Mouse (Mus musculus): ENCODE data around the gene Acnat2.
"Not testable (repeated sequence)": the region's sequence is repeated elsewhere in the genome, so short reads cannot be mapped to it uniquely, and the experiment has no call there.

Acnat2 gene

DNA sequence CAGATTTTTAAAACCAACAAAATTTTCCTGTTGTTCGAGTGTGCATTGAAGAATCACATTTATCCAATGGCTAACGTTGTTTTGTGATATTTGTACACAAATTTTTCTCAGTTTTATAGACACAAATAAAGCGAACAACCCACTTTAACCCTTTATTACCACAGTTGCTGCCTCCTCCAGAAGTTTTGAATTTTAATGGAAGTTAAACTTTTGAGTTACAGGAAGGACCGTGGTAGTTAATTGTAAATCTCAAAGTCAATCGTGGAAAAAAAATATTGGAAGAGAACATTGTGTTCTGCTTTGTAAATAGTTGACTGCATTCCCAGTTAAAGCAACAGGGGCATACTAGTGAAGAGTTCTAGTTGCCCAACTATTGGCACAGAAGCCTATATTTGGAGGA lies at the start of gene Acnat2:
Acnat2 (minus strand) TSS at position 195 of the 400 bp plus-strand sequence.
- DNase-seq (ENCODE audit: low read depth), result not testable (repeated sequence)

DNA sequence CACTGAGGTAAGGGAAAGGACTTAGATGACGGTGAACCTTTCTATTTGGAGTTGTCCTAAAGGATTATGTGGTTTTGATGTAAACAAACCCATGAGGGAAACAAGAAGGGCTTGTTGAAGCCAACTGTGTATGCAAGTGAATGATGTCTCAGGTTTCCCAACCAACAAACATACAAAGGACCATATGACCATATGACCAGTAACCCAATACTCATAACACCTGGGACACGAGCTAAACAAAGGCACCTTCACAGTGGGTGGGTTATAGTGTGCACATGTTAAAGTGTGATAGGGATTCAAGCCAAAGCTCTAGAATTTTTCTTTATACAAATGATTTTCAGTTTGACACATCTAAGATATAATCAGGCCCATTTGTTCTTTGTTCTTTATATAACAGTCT lies 48.2 kb upstream of the Acnat2 start:
- no peak for DNase-seq (ENCODE audit: low read depth)

DNA sequence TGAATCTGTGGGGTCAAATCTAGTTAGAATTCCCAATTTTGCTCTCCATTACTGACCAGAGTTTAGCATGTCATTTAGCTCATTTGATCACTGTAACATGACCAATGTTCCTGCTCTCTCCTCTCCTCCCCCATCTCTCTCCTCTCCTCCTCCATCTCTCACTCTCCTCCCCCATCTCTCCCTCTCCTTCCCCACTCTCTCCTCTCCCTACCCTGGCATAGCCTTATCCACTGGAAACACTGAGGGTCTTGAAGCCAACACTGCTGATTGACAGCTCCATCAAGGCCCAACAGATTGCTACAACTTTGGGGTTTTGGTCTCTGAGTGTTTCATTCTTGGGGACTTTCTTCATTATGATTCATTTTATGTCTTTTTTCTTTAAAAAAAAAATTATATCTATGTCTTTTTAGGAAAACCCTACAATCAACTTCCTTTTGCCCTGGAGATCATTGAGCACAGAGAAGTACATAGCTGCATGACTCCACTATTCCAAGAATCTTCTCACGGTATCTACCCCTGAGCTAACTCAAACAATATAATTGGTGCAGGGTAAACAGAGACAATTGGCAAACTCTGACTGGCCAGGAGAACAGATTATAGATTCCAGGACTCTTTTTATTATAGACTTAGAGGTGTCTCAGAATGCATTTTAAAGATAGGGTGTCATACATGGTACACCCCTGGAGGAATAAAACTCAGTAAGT lies 44.0 kb upstream of the Acnat2 start:
- no peak for DNase-seq (ENCODE audit: low read depth)

DNA sequence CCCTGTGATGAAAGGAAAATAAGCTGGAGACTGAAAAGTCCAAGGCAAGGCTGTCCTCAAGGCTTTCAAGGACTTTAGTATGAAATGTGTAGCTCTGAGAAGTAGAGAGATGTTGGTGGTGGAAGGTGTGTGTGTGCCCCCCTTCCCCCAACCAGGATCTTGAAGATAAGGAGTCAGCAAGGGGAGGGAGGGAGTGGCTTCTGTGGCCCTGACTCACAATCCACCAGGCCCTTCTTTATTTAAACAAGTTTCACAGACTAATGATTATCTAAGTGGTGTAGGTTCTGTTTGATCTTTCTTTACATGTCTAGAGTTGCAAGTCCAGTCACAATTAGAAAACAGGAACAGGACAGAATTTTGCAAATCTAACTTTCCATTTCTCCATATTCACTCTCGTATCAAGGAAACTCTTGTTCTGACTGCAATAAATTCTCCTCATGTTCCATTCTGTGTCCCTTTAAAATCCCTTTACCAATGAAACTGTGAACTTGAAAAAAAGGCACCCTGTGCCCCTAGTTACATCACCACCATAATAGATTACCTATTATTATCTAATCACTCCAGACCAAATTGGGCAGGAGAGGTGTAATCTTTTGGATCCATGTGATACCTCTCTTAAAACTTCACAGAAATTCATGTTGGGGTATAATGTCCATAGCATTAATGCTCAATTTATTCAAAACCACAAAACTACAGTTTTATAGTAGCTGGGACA lies 43.3 kb upstream of the Acnat2 start:
- DNase-seq (ENCODE audit: low read depth), result not testable (repeated sequence)

DNA sequence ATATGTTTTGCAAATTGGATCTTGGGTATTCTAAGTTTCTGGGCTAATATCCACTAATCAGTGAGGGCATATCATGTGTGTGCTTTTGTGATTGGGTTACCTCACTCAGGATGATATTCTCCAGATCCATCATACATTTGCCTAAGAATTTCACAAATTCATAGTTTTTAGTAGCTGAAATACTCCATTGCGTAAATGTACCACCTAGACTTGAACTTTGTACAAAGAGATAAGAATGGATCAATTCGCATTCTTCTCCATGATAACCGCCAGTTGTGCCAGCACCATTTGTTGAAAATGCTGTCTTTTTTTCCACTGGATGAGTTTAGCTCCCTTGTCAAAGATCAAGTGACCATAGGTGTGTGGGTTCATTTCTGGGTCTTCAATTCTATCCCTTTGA lies 29.0 kb upstream of the Acnat2 start:
- DNase-seq (ENCODE audit: low read depth), result not testable (repeated sequence)

DNA sequence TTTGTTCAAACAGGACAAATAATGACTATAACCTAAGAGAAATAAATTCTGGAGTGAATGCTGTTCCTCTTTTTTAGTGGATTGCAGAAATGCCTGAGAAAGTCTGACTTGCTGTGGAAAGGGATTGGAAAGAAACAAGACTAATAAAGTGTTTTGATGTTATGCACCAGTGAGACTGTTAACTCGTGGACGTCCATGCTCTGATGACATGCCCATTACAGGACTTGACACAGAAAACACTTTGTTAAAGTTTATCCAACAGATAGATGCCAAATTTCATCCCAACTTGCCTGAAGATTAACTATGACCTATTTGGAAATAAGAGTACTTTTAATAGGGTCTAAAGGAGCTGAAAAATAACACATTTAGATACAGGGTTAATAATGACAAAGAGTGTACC lies 2.2 kb upstream of the Acnat2 start:
- not testable (repeated sequence) for DNase-seq (ENCODE audit: low read depth)

DNA sequence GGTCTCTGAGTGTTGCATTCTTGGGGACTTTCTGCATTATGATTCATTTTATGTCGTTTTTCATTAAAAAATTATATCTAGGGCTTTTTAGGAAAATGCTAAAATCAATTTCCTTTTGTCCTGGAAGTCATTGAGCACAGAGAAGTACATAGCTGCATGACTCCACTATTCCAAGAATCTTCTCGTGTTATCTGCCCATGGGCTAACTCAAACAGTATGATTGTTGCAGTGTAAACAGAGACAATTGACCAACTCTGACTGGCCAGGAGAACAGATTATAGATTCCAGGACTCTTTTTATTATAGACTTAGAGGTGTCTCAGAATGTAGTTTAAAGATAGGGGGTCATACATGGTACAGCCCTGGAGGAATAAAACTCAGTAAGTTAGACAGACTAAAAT lies 21.1 kb downstream of the Acnat2 start:
- no peak for DNase-seq (ENCODE audit: low read depth)

DNA sequence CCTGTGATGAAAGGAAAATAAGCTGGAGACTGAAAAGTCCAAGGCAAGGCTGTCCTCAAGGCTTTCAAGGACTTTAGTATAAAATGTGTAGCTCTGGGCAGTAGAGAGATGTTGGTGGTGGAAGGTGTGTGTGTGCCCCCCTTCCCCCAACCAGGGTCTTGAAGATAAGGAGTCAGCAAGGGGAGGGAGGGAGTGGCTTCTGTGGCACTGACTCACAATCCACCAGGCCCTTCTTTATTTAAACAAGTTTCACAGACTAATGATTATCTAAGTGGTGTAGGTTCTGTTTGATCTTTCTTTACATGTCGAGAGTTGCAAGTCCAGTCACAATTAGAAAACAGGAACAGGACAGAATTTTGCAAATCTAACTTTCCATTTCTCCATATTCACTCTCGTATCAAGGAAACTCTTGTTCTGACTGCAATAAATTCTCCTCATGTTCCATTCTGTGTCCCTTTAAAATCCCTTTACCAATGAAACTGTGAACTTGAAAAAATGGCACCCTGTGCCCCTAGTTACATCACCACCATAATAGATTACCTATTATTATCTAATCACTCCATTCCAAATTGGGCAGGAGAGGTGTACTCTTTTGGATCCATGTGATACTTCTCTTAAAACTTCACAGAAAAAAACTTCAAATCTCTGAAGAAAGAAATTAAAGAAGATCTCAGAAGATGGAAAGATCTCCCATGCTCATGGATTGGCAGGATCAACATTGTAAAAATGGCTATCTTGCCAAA lies 24.2 kb downstream of the Acnat2 start:
- DNase-seq (ENCODE audit: low read depth), result not testable (repeated sequence)

DNA sequence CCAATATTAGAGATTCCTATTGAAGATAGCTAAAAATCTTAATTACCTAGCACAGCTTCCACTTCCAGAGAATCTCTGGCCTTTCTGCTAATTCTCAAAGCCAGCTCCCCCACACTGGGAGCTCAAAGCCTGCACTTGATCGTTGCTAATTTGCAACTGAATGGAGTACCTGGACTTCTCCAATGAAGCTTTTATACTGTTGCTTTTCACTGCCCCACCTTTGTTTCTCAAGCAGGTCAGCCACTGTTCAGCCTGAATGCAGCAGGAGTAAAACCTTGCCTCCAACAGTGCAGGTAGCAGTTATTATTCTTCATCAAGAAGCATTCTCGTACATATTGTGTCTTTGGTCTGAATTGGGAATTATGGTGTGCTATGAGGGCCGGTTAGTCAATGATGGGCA lies 39.9 kb downstream of the Acnat2 start:
- not testable (repeated sequence) for DNase-seq (ENCODE audit: low read depth)

DNA sequence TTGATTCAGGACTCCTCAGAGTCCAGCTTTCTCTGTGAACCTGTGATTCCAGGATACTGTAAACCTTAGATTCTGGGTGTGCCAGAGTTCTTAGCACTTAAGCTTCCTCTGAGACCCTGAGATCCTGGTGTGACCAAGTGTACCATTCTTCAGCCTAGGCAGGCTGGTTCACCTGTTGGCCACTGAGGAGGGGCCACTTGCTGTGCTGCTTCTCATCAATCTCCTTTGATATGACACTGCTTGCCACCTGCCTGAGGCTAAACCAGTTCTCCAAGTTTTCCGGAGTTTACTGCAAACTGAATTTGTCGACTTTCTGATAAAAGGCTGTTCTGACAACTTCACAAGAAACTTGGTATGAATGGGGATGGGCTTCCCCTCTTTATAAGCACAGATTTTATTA lies 50.9 kb downstream of the Acnat2 start:
- no peak for DNase-seq (ENCODE audit: low read depth)

DNA sequence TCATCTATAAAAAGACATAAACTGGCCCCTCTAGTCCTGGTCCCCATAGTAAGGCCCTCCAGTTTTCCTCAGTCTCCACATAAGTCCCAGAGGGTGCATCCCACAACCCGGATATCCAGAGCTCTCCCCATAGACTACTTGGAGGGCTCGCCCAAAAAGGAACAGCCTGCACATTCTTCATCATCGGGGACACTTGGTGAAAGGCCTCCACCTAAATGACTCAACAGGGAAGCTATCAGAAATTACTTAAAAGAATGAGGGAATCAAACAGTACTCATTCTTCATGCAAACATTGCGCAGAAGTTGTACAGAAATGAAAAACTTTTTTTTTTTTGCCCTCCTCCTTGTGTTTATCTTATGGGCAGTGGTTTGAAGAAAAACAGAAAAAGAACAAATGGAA lies 57.5 kb downstream of the Acnat2 start:
- DNase-seq (ENCODE audit: low read depth), result no peak

DNA sequence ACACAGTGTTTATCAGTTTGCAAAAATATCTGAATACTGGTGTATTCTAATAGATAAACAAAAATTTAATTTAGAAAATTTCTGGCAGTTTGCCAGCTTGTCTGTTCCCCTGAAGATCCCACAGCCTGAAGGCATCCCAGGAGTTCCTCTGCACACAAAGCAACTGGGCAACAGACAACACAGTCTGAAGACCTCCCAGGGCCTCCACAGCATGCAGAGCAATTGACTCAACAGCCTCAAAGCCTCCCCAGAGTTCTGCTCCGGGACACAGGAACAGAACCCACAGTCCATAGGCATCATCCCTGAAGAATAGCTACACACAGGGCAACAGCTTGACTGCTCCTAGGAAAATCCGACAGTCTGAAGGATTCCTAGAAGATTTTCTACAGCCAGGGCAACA lies 59.3 kb downstream of the Acnat2 start:
- no peak for DNase-seq (ENCODE audit: low read depth)

DNA sequence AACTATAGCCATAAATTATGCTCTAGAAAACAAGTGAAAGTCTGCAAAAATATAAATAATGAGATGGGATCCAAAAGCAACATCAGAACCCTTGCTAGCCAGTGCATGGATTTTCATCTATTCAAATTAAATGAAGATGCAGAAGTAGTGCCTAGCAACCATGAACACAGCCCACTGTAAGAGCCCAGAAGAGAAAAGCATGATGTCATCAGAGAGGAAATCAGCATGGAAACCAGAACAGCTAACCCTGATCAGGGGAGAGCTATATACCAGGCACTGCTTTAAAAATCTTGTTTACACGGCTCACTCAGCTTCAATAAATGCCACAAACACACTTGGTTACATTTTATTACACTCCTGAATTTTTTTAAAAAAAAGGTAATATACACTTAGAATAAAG lies 60.0 kb downstream of the Acnat2 start:
- not testable (repeated sequence) for DNase-seq (ENCODE audit: low read depth)

DNA sequence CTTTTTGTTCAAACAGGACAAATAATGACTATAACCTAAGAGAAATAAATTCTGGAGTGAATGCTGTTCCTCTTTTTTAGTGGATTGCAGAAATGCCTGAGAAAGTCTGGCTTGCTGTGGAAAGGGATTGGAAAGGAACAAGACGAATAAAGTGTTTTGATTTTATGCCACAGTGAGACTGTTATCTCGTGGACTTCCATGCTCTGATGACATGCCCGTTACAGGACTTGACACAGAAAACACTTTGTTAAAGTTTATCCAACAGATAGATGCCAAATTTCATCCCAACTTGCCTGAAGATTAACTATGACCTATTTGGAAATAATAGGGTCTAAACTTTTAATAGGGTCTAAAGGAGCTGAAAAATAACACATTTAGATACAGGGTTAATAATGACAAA lies 67.9 kb downstream of the Acnat2 start:
- not testable (repeated sequence) for DNase-seq (ENCODE audit: low read depth)

DNA sequence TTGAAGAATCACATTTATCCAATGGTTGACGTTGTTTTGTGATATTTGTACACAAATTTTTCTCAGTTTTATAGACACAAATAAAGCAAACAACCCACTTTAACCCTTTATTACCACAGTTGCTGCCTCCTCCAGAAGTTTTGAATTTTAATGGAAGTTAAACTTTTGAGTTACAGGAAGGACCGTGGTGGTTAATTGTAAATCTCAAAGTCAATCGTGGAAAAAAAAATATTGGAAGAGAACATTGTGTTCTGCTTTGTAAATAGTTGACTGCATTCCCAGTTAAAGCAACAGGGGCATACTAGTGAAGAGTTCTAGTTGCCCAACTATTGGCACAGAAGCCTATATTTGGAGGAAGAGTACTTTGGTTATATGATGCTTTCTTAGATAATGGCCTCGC lies 70.0 kb downstream of the Acnat2 start:
- DNase-seq (ENCODE audit: low read depth), result not testable (repeated sequence)
